Mouse (Mus musculus): ENCODE results near the gene Fmnl2.

Fmnl2 gene

GRCm38 (mm10) chr2:52864635-52865034 is 7.0 kb downstream of the Fmnl2 start:
- no peak for DNase-seq (ENCODE audit: low spot score)

- DNase-seq (ENCODE audit: low spot score): no peak
Observed at GRCm38 (mm10) chr2:52866151-52866550, 8.5 kb downstream of the Fmnl2 start.

- DNase-seq (ENCODE audit: low spot score): no peak
Observed at GRCm38 (mm10) chr2:52867781-52868180, 10.1 kb downstream of the Fmnl2 start.

GRCm38 (mm10) chr2:52868181-52868580 is 10.5 kb downstream of the Fmnl2 start:
- DNase-seq (ENCODE audit: low spot score): no peak

- no peak for DNase-seq (ENCODE audit: low spot score)
Observed at GRCm38 (mm10) chr2:52872636-52873035, 15.0 kb downstream of the Fmnl2 start.

GRCm38 (mm10) chr2:52873276-52874063 is 15.8 kb downstream of the Fmnl2 start:
- no peak for DNase-seq (ENCODE audit: low spot score)

- no peak for DNase-seq (ENCODE audit: low spot score)
Observed at GRCm38 (mm10) chr2:52874721-52875120, 17.1 kb downstream of the Fmnl2 start.

GRCm38 (mm10) chr2:52875801-52876200 is 18.1 kb downstream of the Fmnl2 start:
- DNase-seq (ENCODE audit: low spot score): no peak

- DNase-seq (ENCODE audit: low spot score): no peak
Observed at GRCm38 (mm10) chr2:52883401-52883800, 25.7 kb downstream of the Fmnl2 start.

- no peak for DNase-seq (ENCODE audit: low spot score)
Observed at GRCm38 (mm10) chr2:52884082-52884481, 26.4 kb downstream of the Fmnl2 start.

GRCm38 (mm10) chr2:52885071-52885470 is 27.4 kb downstream of the Fmnl2 start:
- DNase-seq (ENCODE audit: low spot score): no peak

- no peak for DNase-seq (ENCODE audit: low spot score)
Observed at GRCm38 (mm10) chr2:52887281-52887680, 29.6 kb downstream of the Fmnl2 start.

GRCm38 (mm10) chr2:52891115-52891514 is 33.5 kb downstream of the Fmnl2 start:
- no peak for DNase-seq (ENCODE audit: low spot score)

GRCm38 (mm10) chr2:52891744-52892143 is 34.1 kb downstream of the Fmnl2 start:
- no peak for DNase-seq (ENCODE audit: low spot score)

- no peak for DNase-seq (ENCODE audit: low spot score)
Observed at GRCm38 (mm10) chr2:52894983-52895621, 37.4 kb downstream of the Fmnl2 start.

GRCm38 (mm10) chr2:52896995-52897394 is 39.3 kb downstream of the Fmnl2 start:
- DNase-seq (ENCODE audit: low spot score): no peak

GRCm38 (mm10) chr2:52900780-52901179 is 43.1 kb downstream of the Fmnl2 start:
- DNase-seq (ENCODE audit: low spot score): no peak

GRCm38 (mm10) chr2:52901300-52902013 is 43.8 kb downstream of the Fmnl2 start:
- DNase-seq (ENCODE audit: low spot score): no peak

- DNase-seq (ENCODE audit: low spot score): no peak
Observed at GRCm38 (mm10) chr2:52902456-52902855, 44.8 kb downstream of the Fmnl2 start.

- DNase-seq (ENCODE audit: low spot score): no peak
Observed at GRCm38 (mm10) chr2:52903228-52903963, 45.7 kb downstream of the Fmnl2 start.

GRCm38 (mm10) chr2:52904526-52904925 is 46.9 kb downstream of the Fmnl2 start:
- no peak for DNase-seq (ENCODE audit: low spot score)

GRCm38 (mm10) chr2:52913311-52913710 is 55.7 kb downstream of the Fmnl2 start:
- DNase-seq (ENCODE audit: low spot score): no peak
